Mouse (Mus musculus): ENCODE data around the gene Carns1. TPM values are rescaled to one million over a fixed set of nuclear protein-coding genes. Genes with fewer than 3 reads are reported as not detected.
A peak's percentile ranks its signal among the peaks of the same experiment; 100 is the strongest.
"Not testable (repeated sequence)": the region's sequence is repeated elsewhere in the genome, so short reads cannot be mapped to it uniquely, and the experiment has no call there.

Carns1 gene
- polyA plus RNA-seq, 1 experiment: not detected

GRCm38 (mm10) chr19:4122411-4123370 is 52.6 kb downstream of the Carns1 start:
- Histone ChIP-seq H3K4me1 (ENCODE audit: control insufficient read depth) (peaks cover 81% of the 10 kb centered on the region), H3K4me3 (replicated peaks) (no peak overlapping the region), H3K36me3 (ENCODE audit: control insufficient read depth) (peaks cover 29% of the 10 kb centered on the region), H3K9me3 (ENCODE audit: control insufficient read depth, low read length) (peaks cover 4% of the 10 kb centered on the region), H3K27me3 (ENCODE audit: control insufficient read depth) (no peaks in the 10 kb centered on the region)
- TF ChIP-seq GATA1 (IDR thresholded peaks at IDR 0.05; ENCODE audit: low read length): no peak
- TF ChIP-seq TAL1 (IDR thresholded peaks at IDR 0.05; ENCODE audit: low read length): no peak

GRCm38 (mm10) chr19:4121896-4122295 is 53.4 kb downstream of the Carns1 start:
- H3K9me3 ChIP-seq (ENCODE audit: control insufficient read depth, low read length); H3K4me3 ChIP-seq (replicated peaks); H3K27me3 ChIP-seq (ENCODE audit: control insufficient read depth): not testable (repeated sequence)
- Histone ChIP-seq H3K4me1 (ENCODE audit: control insufficient read depth) (peaks cover 73% of the 10 kb centered on the region), H3K36me3 (ENCODE audit: control insufficient read depth) (peaks cover 29% of the 10 kb centered on the region)

GRCm38 (mm10) chr19:4121097-4121805 is 54.0 kb downstream of the Carns1 start:
- peaks cover 4% of the 10 kb centered on the region for H3K9me3 ChIP-seq (ENCODE audit: control insufficient read depth, low read length)
- H3K4me1 ChIP-seq (ENCODE audit: control insufficient read depth): peaks cover 67% of the 10 kb centered on the region
- H3K4me3 ChIP-seq (replicated peaks): peak overlapping the region; percentile 74
- TF ChIP-seq TAL1 (IDR thresholded peaks at IDR 0.05; ENCODE audit: low read length): no peak
- TF ChIP-seq GATA1 (IDR thresholded peaks at IDR 0.05; ENCODE audit: low read length): no peak
- H3K27me3 ChIP-seq (ENCODE audit: control insufficient read depth): no peaks in the 10 kb centered on the region
- peaks cover 32% of the 10 kb centered on the region for H3K36me3 ChIP-seq (ENCODE audit: control insufficient read depth)

- Histone ChIP-seq H3K36me3 (ENCODE audit: control insufficient read depth) (peaks cover 39% of the 10 kb centered on the region), H3K4me3 (replicated peaks) (peak overlapping the region; percentile 74), H3K9me3 (ENCODE audit: control insufficient read depth, low read length) (peaks cover 4% of the 10 kb centered on the region), H3K4me1 (ENCODE audit: control insufficient read depth) (peaks cover 65% of the 10 kb centered on the region), H3K27me3 (ENCODE audit: control insufficient read depth) (no peaks in the 10 kb centered on the region)
- TF ChIP-seq GATA1 (IDR thresholded peaks at IDR 0.05; ENCODE audit: low read length) (no peak), TAL1 (IDR thresholded peaks at IDR 0.05; ENCODE audit: low read length) (no peak)
Observed at GRCm38 (mm10) chr19:4120496-4120895, 54.8 kb downstream of the Carns1 start.

GRCm38 (mm10) chr19:4119716-4120487 is 55.4 kb downstream of the Carns1 start:
- Histone ChIP-seq H3K27me3 (ENCODE audit: control insufficient read depth) (no peaks in the 10 kb centered on the region), H3K9me3 (ENCODE audit: control insufficient read depth, low read length) (peaks cover 4% of the 10 kb centered on the region), H3K4me1 (ENCODE audit: control insufficient read depth) (peaks cover 62% of the 10 kb centered on the region), H3K4me3 (replicated peaks) (no peak overlapping the region), H3K36me3 (ENCODE audit: control insufficient read depth) (peaks cover 45% of the 10 kb centered on the region)
- TF ChIP-seq GATA1 (IDR thresholded peaks at IDR 0.05; ENCODE audit: low read length) (no peak), TAL1 (IDR thresholded peaks at IDR 0.05; ENCODE audit: low read length) (no peak)

GRCm38 (mm10) chr19:4118350-4118749 is 56.9 kb downstream of the Carns1 start:
- Histone ChIP-seq H3K27me3 (ENCODE audit: control insufficient read depth) (no peaks in the 10 kb centered on the region), H3K4me3 (replicated peaks) (no peak overlapping the region), H3K36me3 (ENCODE audit: control insufficient read depth) (peaks cover 61% of the 10 kb centered on the region), H3K9me3 (ENCODE audit: control insufficient read depth, low read length) (peaks cover 4% of the 10 kb centered on the region), H3K4me1 (ENCODE audit: control insufficient read depth) (peaks cover 62% of the 10 kb centered on the region)
- TF ChIP-seq TAL1 (IDR thresholded peaks at IDR 0.05; ENCODE audit: low read length) (no peak), GATA1 (IDR thresholded peaks at IDR 0.05; ENCODE audit: low read length) (no peak)

GRCm38 (mm10) chr19:4117006-4117405 is 58.3 kb downstream of the Carns1 start:
- Histone ChIP-seq H3K36me3 (ENCODE audit: control insufficient read depth) (peaks cover 74% of the 10 kb centered on the region), H3K27me3 (ENCODE audit: control insufficient read depth) (no peaks in the 10 kb centered on the region), H3K9me3 (ENCODE audit: control insufficient read depth, low read length) (peaks cover 4% of the 10 kb centered on the region), H3K4me3 (replicated peaks) (no peak overlapping the region), H3K4me1 (ENCODE audit: control insufficient read depth) (peaks cover 56% of the 10 kb centered on the region)
- no peak for TF ChIP-seq TAL1 (IDR thresholded peaks at IDR 0.05; ENCODE audit: low read length)
- no peak for TF ChIP-seq GATA1 (IDR thresholded peaks at IDR 0.05; ENCODE audit: low read length)

- no peak for TF ChIP-seq TAL1 (IDR thresholded peaks at IDR 0.05; ENCODE audit: low read length)
- no peak for TF ChIP-seq GATA1 (IDR thresholded peaks at IDR 0.05; ENCODE audit: low read length)
- no peaks in the 10 kb centered on the region for H3K27me3 ChIP-seq (ENCODE audit: control insufficient read depth)
- H3K4me1 ChIP-seq (ENCODE audit: control insufficient read depth): peaks cover 44% of the 10 kb centered on the region
- H3K36me3 ChIP-seq (ENCODE audit: control insufficient read depth): peaks cover 83% of the 10 kb centered on the region
- peaks cover under 1% of the 10 kb centered on the region; the same call in 1 of the 2 replicates for H3K9me3 ChIP-seq (ENCODE audit: control insufficient read depth, low read length)
- no peak overlapping the region for H3K4me3 ChIP-seq (replicated peaks)
Observed at GRCm38 (mm10) chr19:4115816-4116215, 59.5 kb downstream of the Carns1 start.

Data from erythroblast, embryonic 14.5 days (primary cell).